Mouse (Mus musculus): Measurements from ENCODE around the gene Adamtsl1.

- no peak for TF ChIP-seq CTCF (IDR thresholded peaks at IDR 0.05; ENCODE audit: low read depth)
- no peak for TF ChIP-seq EP300 (IDR thresholded peaks at IDR 0.05; ENCODE audit: low read depth)
These were observed 922.4 kb downstream of the Adamtsl1 start for GRCm38 (mm10) chr4:86436336-86436735.
